Comparison of ENCODE assay signal across 23 mouse cellular contexts in the genomic region with DNA sequence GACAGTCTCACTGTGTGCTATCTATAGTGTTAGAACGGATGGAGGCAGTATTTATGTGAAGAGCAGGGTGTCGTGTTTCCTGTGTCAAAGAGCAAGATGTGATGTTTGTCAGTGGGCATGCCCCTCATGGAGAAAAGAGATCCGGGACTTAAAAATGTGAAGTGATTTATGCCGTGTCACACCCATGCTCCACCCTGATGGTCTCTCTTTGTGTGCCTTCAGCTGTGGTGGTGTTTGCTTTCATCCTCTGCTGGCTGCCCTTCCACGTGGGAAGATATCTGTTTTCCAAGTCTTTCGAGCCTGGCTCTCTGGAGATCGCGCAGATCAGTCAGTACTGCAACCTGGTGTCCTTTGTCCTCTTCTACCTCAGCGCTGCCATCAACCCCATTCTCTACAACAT. TPM values are rescaled to one million over a fixed set of nuclear protein-coding genes. Genes with fewer than 3 reads are reported as not detected.
DNase-seq lines count a peak whose midpoint lies in the region; ATAC-seq lines count a peak whose summit lies in the region.
"Had no signal": no experiment of that assay in that cellular context is flagged by ENCODE, and none has a peak within 500 bp of the region (broad histone marks: within the 10 kb centered on the region; RNA-seq: fewer than 3 reads in every experiment).

No protein-coding gene starts in this region.

- DNase-seq in kidney, adult 9 months = no peak
- DNase-seq in kidney, postnatal 25 days = no peak
- DNase-seq: adrenal gland, adult 2 months; adrenal gland, postnatal 10 days; adrenal gland, postnatal 25 days; cerebellum, adult 11 months; cerebellum, adult 18-20 months; cerebellum, adult 8-10 months; cerebellum, adult 9-11 months; cerebellum, postnatal 14 days; cerebellum, postnatal 36 days; embryo, embryonic 11 days had no signal

- H3K9ac ChIP-seq in kidney, embryonic 14.5 days (ENCODE audit: low read depth, low read length) = no peak overlapping the region
- H3K9ac ChIP-seq in kidney, embryonic 16.5 days (replicated peaks; ENCODE audit: low read length) = no peak overlapping the region
- H3K9ac ChIP-seq: embryonic facial prominence, embryonic 13.5 days; embryonic facial prominence, embryonic 15.5 days; forebrain, embryonic 12.5 days had no signal

- H3K27me3 ChIP-seq in kidney, embryonic 14.5 days (ENCODE audit: control insufficient read depth, insufficient read depth, low read length) = peaks cover 51% of the 10 kb centered on the region
- H3K27me3 ChIP-seq in kidney, embryonic 16.5 days (ENCODE audit: insufficient read depth, low read length) = peaks cover 56% of the 10 kb centered on the region

- no peaks in the 10 kb centered on the region for H3K9me3 ChIP-seq in kidney, embryonic 14.5 days (ENCODE audit: control insufficient read depth, low read length)
- H3K9me3 ChIP-seq in kidney, embryonic 16.5 days (ENCODE audit: low read length) = no peaks in the 10 kb centered on the region
- H3K9me3 ChIP-seq: embryonic facial prominence, embryonic 13.5 days; embryonic facial prominence, embryonic 15.5 days; forebrain, embryonic 10.5 days; forebrain, embryonic 12.5 days had no signal

- peak; percentile 71; the same call in 1 of the 2 replicates for ATAC-seq in kidney, embryonic 14.5 days (ENCODE audit: low FRiP score, low TSS enrichment)
- ATAC-seq in kidney, embryonic 16.5 days (ENCODE audit: low FRiP score, low TSS enrichment) = peak; percentile 57
- ATAC-seq: forebrain, embryonic 14.5 days; forebrain, embryonic 16.5 days had no signal

- WGBS in kidney, embryonic 14.5 days = 32% methylated on average over 9 of the region's 9 CpGs
- 28% methylated on average over 9 of the region's 9 CpGs for WGBS in kidney, embryonic 16.5 days

- no peak overlapping the region for H3K4me3 ChIP-seq in kidney, embryonic 14.5 days (ENCODE audit: low read length)
- H3K4me3 ChIP-seq in kidney, embryonic 16.5 days (ENCODE audit: low read length) = no peak overlapping the region
- H3K4me3 ChIP-seq: embryonic facial prominence, embryonic 13.5 days; embryonic facial prominence, embryonic 15.5 days; erythroblast, embryonic 14.5 days; forebrain, embryonic 10.5 days; forebrain, embryonic 12.5 days had no signal

- no peak overlapping the region for H3K4me2 ChIP-seq in kidney, embryonic 14.5 days (replicated peaks; ENCODE audit: low read depth, low read length)
- no peak overlapping the region for H3K4me2 ChIP-seq in kidney, embryonic 16.5 days (replicated peaks; ENCODE audit: low read depth, low read length)
- H3K4me2 ChIP-seq: embryonic facial prominence, embryonic 13.5 days; embryonic facial prominence, embryonic 15.5 days; forebrain, embryonic 12.5 days had no signal

- H3K27ac ChIP-seq in kidney, embryonic 14.5 days (ENCODE audit: low read depth, low read length) = no peak overlapping the region
- H3K27ac ChIP-seq in kidney, embryonic 16.5 days (ENCODE audit: low read length) = no peak overlapping the region
- H3K27ac ChIP-seq: embryonic facial prominence, embryonic 13.5 days; embryonic facial prominence, embryonic 15.5 days; forebrain, embryonic 10.5 days; forebrain, embryonic 12.5 days had no signal

- H3K4me1 ChIP-seq in kidney, embryonic 14.5 days (ENCODE audit: control insufficient read depth, insufficient read depth, low read length) = peaks cover 5% of the 10 kb centered on the region; the same call in 1 of the 2 replicates
- peaks cover 10% of the 10 kb centered on the region for H3K4me1 ChIP-seq in kidney, embryonic 16.5 days (ENCODE audit: insufficient read depth, low read length)

- no peaks in the 10 kb centered on the region for H3K36me3 ChIP-seq in kidney, embryonic 14.5 days (ENCODE audit: control insufficient read depth, insufficient read depth, low read length)
- no peaks in the 10 kb centered on the region for H3K36me3 ChIP-seq in kidney, embryonic 16.5 days (ENCODE audit: insufficient read depth, low read length)
- H3K36me3 ChIP-seq: embryonic facial prominence, embryonic 13.5 days; embryonic facial prominence, embryonic 15.5 days; forebrain, embryonic 10.5 days; forebrain, embryonic 12.5 days had no signal

RNA-seq across cellular contexts. Expression of gene Ghsr, which starts 3.2 kb away (rescaled TPM):
- 0.05 TPM in 1 of 2 replicates, not detected in the other for polyA plus RNA-seq in kidney, embryonic 14.5 days (2014; fragmentation: Nextera tagmentation; extraction: Ambion mirVana)
- polyA plus RNA-seq in kidney, embryonic 16.5 days (2015; fragmentation: Nextera tagmentation; extraction: Ambion mirVana) = not detected in 2 replicates
- polyA plus RNA-seq: adrenal gland, adult 2 months; C2C12; embryonic facial prominence, embryonic 11.5 days; embryonic facial prominence, embryonic 13.5 days; embryonic facial prominence, embryonic 15.5 days; forebrain, embryonic 10.5 days; forebrain, embryonic 12.5 days; forebrain, embryonic 14.5 days had no signal

RNA-seq across cellular contexts. Expression of gene Tnfsf10, which starts 57.6 kb away (rescaled TPM):
- polyA plus RNA-seq in kidney, embryonic 14.5 days (2014; fragmentation: Nextera tagmentation; extraction: Ambion mirVana) = 0.10 and 0.38 TPM in 2 replicates
- polyA plus RNA-seq in kidney, embryonic 16.5 days (2015; fragmentation: Nextera tagmentation; extraction: Ambion mirVana) = 0.81 and 0.95 TPM in 2 replicates
- polyA plus RNA-seq: C2C12; embryonic facial prominence, embryonic 11.5 days; erythroblast, embryonic 14.5 days; forebrain, embryonic 10.5 days; forebrain, embryonic 12.5 days had no signal
